Comparison of ENCODE assay signal across 1 mouse cellular context in the genomic region with DNA sequence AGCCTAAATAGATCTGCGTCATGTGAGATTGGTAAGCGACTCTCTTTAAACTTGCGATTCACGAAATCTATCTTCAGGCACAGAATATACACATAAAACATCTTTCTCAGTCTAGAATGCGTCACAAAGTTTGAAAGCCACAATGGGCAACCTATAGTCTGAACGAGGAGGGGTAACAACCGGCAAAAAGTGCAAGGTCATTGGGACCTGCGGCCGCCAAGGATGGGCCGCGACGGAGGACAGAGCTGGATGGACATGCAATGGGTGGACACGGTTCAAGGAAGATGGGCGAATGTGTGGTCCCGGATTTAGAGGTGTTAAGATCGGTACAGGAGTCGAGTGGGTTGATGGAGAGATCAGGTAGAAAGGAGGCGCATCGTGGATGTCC.
TF ChIP-seq lines count a peak whose summit lies in the region.

No protein-coding gene starts in this region.

TF ChIP-seq in MEL, 35 proteins besides CTCF, POLR2A, EP300 and RAD21 (continued from another document):
- TF ChIP-seq ZKSCAN1 (IDR thresholded peaks at IDR 0.05; ENCODE audit: low read depth, low read length) = no peak
